Mouse (Mus musculus) bone marrow macrophage, adult 2 months (primary cell): ENCODE results near the gene Cby3.

Source experiments
- CTCF ChIP-seq: IDR thresholded peaks from 2 replicates; pipeline ENCODE4 v1.5.1; 2012; ENCODE audit warnings: low read depth, mild to moderate bottlenecking, low read length, moderate library complexity
- POLR2A ChIP-seq: IDR thresholded peaks from 2 replicates; pipeline ENCODE4 v1.6.1; 2012; ENCODE audit warnings: mild to moderate bottlenecking, low read depth, low read length, borderline replicate concordance

GRCm38 (mm10) chr11:50333181-50333580, 21.1 kb upstream of the Cby3 start:
- TF ChIP-seq CTCF = no peak
- no peak for TF ChIP-seq POLR2A
